Mouse (Mus musculus): ENCODE data around the gene Ofcc1.

GRCm38 (mm10) chr13:40290846-40291245 lies 70.4 kb downstream of the Ofcc1 start:
- TF ChIP-seq GATA1 (IDR thresholded peaks at IDR 0.05; ENCODE audit: low read length) (no peak), TAL1 (IDR thresholded peaks at IDR 0.05; ENCODE audit: low read length) (no peak)

Measured in erythroblast, embryonic 14.5 days (primary cell).